Mouse (Mus musculus): ENCODE results near the gene Tmprss3.

Gene Tmprss3

GRCm38 (mm10) chr17:31198877-31199276, at the start of gene Tmprss3:
Tmprss3 (minus strand) TSS chr17:31198977.
- DNase-seq (ENCODE audit: low spot score in 2 of 2), result no peak

DNA sequence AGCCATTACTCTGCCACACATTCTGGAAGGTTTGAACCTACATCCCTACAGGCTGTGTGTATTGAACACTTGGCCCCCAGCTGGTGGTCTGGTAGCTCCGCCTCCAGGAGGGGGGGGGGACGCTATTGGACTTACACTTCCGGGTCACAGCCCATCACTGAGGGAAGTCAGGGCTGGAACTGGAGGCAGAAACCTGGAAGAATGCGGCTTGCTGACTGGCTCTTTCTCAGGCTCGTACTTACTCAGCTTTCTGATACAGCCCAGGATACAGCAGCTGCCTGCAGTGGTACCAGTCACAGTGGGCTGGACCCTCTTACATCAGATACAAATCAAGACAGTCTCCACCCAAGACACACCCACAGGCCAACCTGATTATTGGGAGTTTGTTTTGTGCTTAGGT, 48.4 kb upstream of the Tmprss3 start:
- no peak for DNase-seq (ENCODE audit: low spot score in 2 of 2)

- no peak for DNase-seq (ENCODE audit: low spot score in 2 of 2)
Observed at GRCm38 (mm10) chr17:31245321-31245720, 46.5 kb upstream of the Tmprss3 start.

DNA sequence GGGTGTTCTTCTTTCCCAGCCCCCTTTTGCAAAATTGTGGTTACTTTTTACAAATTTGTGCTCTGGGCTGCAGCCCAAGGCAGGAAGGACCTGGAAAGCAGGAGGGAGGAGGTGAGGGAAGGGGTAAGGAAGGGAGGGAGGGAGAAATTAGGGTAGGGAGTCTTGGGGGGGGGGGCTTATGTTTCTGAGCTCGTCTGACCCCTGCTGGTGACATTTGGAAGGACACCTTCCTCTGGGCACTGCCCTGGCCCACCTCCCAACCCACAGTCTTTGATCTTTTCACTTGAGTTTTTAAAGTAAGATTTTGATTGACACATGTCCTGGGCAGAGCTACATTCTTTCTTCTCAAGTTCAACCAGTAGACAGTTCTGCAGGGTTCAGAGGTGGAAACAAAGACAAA, 44.0 kb upstream of the Tmprss3 start:
- no peak for DNase-seq (ENCODE audit: low spot score in 2 of 2)

DNA sequence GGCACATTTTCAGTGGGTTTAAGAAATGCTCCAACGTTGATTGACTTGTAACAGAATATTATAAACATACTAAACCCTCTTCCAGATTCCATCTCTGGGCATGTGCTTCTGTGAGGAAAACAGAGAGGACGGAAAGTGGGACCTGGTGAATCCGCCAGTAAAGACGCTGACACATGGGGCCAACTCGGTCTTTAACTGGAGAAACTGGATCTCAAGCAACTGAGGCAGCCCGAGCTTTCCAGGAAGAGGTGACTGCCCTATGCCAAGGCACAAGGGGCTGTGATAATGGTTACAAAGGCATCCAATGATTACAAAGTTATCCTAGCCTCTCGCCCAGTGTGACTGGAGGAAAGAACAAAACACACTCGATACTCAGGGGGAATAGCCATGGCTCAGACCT, 42.4 kb upstream of the Tmprss3 start:
- DNase-seq (ENCODE audit: low spot score in 2 of 2), result no peak

DNA sequence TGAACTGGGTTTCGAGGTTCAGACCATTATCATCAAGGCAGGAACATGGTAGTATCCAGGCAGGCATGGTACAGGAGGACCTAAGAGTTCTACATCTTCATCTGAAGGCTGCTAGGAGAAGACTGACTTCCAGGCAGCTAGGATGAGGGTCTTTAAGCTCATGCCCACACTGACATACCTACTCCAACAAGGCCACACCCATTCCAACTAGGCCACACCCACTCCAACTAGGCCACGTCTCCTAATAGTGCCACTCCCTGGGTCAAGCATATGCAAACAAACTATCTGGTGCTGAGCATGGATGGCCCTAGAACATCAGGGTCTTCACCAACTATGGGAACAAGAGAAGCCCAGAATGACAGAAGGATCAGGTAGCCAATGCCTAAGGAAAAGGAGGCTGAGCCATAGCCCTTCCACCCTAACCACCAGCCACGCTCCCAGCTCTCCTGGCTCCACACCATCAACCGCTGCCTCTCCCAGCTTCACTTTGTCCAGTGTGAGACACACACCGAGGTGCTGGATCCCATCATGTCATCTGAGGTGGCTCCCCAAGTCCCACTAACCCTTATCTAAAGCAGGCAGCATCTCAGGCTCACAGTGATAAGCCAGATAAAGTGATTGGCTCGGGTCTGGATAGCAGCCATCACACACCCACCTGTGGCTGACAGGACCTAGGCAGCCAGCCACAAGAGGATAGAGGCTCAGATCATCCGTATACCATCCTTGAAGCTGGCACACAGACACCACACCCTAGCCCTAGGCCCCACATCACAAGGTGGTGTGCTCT, 39.6 kb upstream of the Tmprss3 start:
- no peak for DNase-seq (ENCODE audit: low spot score in 2 of 2)

DNA sequence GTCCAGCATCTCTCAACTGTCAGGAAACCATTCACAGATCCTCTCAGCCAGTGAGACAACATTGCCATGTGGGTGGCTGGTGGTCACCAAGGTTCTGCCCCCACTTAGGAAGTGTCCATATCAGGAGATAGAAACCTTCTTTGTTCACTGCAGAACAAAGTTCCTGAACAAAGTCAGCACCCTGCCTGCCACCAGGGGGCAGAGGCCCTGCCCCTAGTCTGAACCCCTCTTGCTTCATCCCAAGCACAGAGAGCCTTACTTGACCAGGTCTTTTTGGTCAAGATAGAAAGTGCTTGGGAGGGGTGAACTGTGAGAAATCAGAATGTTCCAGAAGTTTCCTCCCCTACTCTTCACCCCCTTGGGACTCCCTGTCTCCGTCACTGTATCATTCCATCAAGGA, 37.1 kb upstream of the Tmprss3 start:
- DNase-seq (ENCODE audit: low spot score in 2 of 2), result no peak

GRCm38 (mm10) chr17:31232251-31233010, 33.7 kb upstream of the Tmprss3 start:
- no peak for DNase-seq (ENCODE audit: low spot score in 2 of 2)

- no peak for DNase-seq (ENCODE audit: low spot score in 2 of 2)
Observed at GRCm38 (mm10) chr17:31231780-31232179, 33.0 kb upstream of the Tmprss3 start.

GRCm38 (mm10) chr17:31226931-31227330, 28.2 kb upstream of the Tmprss3 start:
- no peak for DNase-seq (ENCODE audit: low spot score in 2 of 2)

GRCm38 (mm10) chr17:31226368-31226767, 27.6 kb upstream of the Tmprss3 start:
- no peak for DNase-seq (ENCODE audit: low spot score in 2 of 2)

DNA sequence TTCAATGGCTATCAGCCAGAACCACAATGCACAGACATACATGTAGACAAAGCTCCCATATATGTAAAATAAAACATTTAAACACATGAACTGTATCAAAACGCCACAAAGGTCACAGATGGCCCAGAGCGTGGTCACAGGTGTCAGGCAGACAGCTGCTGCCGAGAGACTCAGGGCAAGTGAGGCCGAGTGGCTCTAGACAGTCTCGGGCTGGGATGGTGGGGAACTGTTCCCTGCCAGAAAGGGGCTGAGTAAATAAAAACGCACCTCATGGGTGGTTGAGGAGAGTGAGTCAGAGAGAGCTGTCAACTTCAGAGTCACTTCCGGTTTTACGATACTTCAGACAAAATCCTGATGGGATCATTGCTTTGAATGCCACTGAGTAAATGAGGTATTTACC, 25.8 kb upstream of the Tmprss3 start:
- no peak for DNase-seq (ENCODE audit: low spot score in 2 of 2)

- no peak for DNase-seq (ENCODE audit: low spot score in 2 of 2)
Observed at GRCm38 (mm10) chr17:31223835-31224234, 25.1 kb upstream of the Tmprss3 start.

- no peak for DNase-seq (ENCODE audit: low spot score in 2 of 2)
Observed at GRCm38 (mm10) chr17:31222810-31223310, 24.1 kb upstream of the Tmprss3 start.

- no peak for DNase-seq (ENCODE audit: low spot score in 2 of 2)
Observed at GRCm38 (mm10) chr17:31216068-31216955, 17.5 kb upstream of the Tmprss3 start.

DNA sequence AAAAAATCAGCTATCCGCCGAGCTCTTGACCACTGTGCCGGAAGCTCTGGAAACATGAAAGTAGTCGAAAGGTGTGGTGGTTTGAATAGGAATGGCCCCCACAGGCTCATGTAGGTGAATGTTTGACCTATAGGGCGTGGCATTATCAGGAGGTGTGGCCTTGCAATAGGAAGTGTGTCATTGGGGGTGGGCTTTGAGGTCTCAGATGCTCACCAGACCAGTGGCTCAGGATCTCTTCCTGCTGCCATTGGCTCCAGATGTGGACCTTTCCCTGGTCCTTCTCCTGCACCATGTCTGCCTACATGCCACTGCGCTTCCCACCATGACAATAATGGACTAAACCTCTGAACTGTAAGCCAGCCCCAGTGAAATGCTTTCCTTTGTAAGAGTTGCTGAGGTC, 13.1 kb upstream of the Tmprss3 start:
- no peak for DNase-seq (ENCODE audit: low spot score in 2 of 2)

DNA sequence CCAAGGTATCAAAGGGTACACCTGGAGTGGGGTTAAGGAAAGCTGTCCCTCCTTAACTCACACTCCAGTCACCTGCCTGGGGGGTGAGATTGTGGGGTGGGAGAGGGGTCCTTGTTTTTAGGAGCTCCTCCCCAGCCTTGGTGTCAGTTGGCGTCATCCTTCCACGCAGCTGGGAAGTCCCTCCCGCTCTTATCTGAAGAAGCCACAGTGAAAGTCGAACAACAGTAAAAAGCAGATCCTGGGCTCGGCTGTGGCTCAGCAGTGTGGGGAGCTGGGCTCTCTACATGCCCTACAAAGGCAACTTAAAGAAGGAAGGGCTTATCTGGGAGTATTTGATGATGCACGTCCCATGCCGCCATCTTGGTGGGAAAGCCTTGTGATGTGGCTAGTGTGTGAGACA, 11.5 kb upstream of the Tmprss3 start:
- DNase-seq (ENCODE audit: low spot score in 2 of 2), result no peak

DNA sequence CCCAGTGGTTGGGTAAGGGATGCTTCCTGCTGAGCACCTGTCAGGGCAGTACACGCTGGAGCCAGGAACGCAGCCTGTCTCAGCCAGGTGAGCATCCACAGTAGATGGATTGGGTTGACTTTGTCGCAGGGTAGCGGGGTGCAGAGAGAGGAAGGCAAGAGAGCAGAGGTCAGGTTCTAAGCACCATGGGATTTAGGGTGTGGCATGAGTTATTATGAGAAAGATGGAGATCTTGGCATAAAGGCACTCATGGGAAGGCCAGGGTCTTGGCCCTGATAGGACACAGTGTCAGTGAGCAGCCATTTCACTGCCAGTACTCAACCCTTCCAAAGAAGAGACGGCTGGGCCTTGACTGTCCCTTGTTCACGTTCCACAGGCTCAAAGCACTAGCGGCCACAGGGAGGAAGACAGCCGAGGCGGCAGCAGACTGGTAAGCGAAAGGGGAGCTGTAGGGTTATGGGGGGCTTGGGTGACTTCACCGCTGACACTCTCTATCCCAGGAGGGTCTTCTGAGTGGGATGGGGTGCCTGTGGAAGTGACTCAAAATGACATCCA, 10.7 kb upstream of the Tmprss3 start:
- DNase-seq (ENCODE audit: low spot score in 2 of 2), result no peak

DNA sequence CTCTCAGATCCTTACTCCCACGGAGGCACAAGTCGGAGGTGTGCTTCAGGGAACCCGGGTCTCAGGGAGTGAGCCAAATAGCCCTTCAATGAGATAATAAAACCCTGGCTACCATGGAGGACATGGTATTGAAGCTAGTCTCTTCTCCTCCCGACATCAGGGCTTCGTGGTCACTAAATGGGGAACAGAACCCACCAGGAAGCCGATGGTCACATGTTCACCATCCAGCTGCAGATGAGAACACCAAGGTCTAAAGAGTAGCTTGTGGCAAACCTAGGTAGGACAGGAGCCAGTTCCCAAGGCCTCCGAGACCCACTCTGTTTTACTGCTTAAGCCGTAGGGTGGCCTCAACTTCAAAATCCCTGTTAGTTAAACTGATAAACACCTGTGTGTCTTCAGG, 9.9 kb upstream of the Tmprss3 start:
- no peak for DNase-seq (ENCODE audit: low spot score in 2 of 2)

- no peak for DNase-seq (ENCODE audit: low spot score in 2 of 2)
Observed at GRCm38 (mm10) chr17:31207771-31208334, 9.1 kb upstream of the Tmprss3 start, which contains the start of gene Ubash3a. Ubash3a (plus strand) TSS chr17:31207873.

- no peak for DNase-seq (ENCODE audit: low spot score in 2 of 2)
Observed at GRCm38 (mm10) chr17:31196283-31196682, 2.5 kb downstream of the Tmprss3 start.
